Mouse (Mus musculus): ENCODE measurements around the gene Ncoa5.

GRCm38 (mm10) chr2:165061638-165062433 is 27.2 kb upstream of the Ncoa5 start:
- no peak for TF ChIP-seq CTCF (IDR thresholded peaks at IDR 0.05; ENCODE audit: control insufficient read depth, insufficient read depth, insufficient read length)
- no peak for TF ChIP-seq CEBPB (IDR thresholded peaks at IDR 0.05; ENCODE audit: low read depth)
- TF ChIP-seq USF1 (IDR thresholded peaks at IDR 0.05; ENCODE audit: low read depth), result no peak

All from C2C12 (cell line).